Mouse (Mus musculus) natural killer cell, adult 2 months (primary cell): ENCODE measurements around the gene Akp3.

ENCODE experiments used
- DNase-seq, 2 experiments: peaks; one replicate each; pipeline ENCODE4 v3.0.0; 2022; ENCODE audit warnings: low spot score in 2 of 2

The Akp3 gene

GRCm38 (mm10) chr1:87154501-87155120 lies 29.8 kb downstream of the Akp3 start:
- DNase-seq = no peak

GRCm38 (mm10) chr1:87155531-87156198 lies 30.9 kb downstream of the Akp3 start:
- DNase-seq = no peak

DNA sequence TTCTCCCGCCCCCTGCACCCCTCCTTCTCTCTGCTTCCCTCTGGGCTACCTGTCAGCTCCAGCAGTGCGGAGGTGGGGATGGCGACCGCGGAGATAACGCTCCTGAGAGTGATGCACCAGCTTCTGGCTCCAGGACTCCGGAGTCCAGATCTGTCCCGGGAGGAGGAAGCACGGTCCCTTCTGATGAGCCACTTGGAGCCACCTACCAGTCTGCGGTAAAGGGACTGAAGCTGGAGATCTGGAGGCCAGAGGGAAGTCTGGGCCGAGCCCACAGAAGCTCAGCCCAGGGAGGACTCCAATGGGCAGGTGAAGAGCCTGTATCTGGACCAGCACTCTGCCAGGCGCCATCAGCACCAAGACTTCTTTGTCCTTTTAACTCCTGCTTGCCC lies 31.4 kb downstream of the Akp3 start, which contains the start of gene Ecel1:
Gene Ecel1 (minus strand): TSS at position 323 of the 389 bp plus-strand sequence.
- no peak for DNase-seq

GRCm38 (mm10) chr1:87159396-87159795 lies 34.6 kb downstream of the Akp3 start:
- no peak for DNase-seq

DNA sequence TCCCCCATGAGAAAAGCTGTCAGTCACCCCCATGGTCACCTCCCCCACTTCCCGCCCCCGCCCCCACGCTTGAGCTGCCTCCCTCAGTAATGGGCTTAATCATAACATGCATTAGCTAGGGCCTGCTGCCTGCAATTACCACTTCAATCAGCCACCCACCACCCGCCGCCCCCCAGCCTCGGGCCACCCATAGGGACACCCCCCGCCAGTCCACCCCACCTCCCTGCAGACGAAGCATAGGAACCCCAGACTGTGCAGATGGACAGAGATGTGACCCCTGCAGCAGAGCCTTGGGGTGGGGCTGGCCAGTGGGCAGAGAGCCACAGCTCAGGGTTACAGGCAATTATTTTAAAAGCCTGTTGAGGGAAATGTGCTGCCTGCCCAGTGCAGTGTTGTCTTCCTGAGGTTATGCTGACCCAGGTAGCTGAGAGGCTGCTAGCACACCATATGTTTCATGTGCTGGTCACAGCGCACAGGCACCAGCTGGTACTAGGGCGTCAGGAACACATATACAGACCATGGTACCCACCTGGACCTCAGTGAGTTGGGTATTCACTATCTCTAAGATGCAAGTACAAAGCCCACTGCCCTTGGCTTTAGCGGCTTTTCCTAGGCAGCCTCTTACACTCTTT lies 39.5 kb downstream of the Akp3 start:
- DNase-seq = no peak

- DNase-seq = no peak
Observed at GRCm38 (mm10) chr1:87164796-87165184, 40.0 kb downstream of the Akp3 start.

DNA sequence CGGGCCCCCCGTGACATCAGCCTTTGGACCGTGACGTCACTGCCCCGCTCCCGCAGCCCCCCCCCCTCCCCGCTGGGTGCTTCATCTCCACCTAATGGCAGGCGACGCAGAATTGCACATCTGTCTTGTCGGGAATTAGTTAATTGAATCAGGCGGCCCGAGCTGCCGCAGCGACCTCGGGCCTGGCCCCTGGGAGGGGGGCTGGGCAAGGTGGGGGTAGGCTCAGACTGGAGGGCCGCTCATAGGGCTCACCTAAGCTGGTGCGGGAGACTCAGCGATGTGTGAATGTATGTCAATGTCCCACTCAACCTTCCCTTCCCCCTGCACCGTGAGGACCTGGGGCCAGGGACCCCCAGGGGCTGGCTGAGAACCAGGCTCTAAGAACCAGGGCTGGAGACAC lies 45.7 kb downstream of the Akp3 start:
- DNase-seq = no peak

DNA sequence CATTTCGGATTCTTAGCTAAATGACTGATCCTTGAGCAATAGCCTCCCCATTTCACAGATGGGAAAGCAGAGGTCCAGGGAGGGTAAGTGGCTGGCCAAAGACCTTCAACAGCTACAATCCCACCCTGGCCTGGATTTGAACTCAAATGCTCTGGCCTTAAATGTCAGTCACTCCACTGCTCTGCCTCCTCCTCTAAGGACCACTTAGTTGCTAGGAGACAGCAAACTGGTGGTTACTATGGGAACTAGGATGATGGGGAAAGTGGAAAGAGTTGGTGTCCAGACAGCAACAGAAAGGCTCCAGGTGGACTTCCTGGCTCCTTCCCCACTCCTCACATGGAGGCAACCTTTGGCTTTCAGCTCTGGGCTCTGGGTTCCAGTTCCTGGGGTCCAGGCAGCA lies 46.5 kb downstream of the Akp3 start:
- no peak for DNase-seq

- no peak for DNase-seq
Observed at GRCm38 (mm10) chr1:87172316-87172715, 47.5 kb downstream of the Akp3 start.

- peak; percentile 21 to 49 for DNase-seq
Observed at GRCm38 (mm10) chr1:87174006-87174955, 49.5 kb downstream of the Akp3 start.

GRCm38 (mm10) chr1:87175852-87176292 lies 51.1 kb downstream of the Akp3 start:
- DNase-seq = no peak
